Mouse (Mus musculus) kidney, adult 2 months (tissue): Measurements from ENCODE around the gene Gabrr3. TPM values are rescaled to one million over a fixed set of nuclear protein-coding genes. Genes with fewer than 3 reads are reported as not detected.

Source experiments
- DNase-seq: peaks from one replicate; pipeline ENCODE4 v3.0.0; 2021
- H3K27ac ChIP-seq: fragments of 200-500 bp; 2 replicates; pipeline ENCODE4 v1.5.1; 2012; ENCODE audit warnings: low read depth, low read length, control low read depth, inconsistent platforms; ENCODE audit not compliant: insufficient read depth
- H3K27me3 ChIP-seq: fragments of 200-500 bp; replicated peaks from 2 replicates; pipeline ENCODE4 v1.6.1; 2012; ENCODE audit warnings: mild to moderate bottlenecking, moderate library complexity, low read length, inconsistent platforms; ENCODE audit not compliant: control insufficient read depth, insufficient read depth
- H3K36me3 ChIP-seq: fragments of 200-500 bp; 2 replicates; pipeline ENCODE4 v1.6.1; 2012; ENCODE audit warnings: mild to moderate bottlenecking, moderate library complexity, low read length, inconsistent platforms; ENCODE audit not compliant: control insufficient read depth, insufficient read depth
- H3K4me1 ChIP-seq: fragments of 200-500 bp; 2 replicates; pipeline ENCODE4 v1.6.1; 2011; ENCODE audit warnings: low read length; ENCODE audit not compliant: control insufficient read depth, insufficient read depth
- H3K4me3 ChIP-seq: fragments of 200-500 bp; 2 replicates; pipeline ENCODE4 v1.5.1; 2011; ENCODE audit warnings: mild to moderate bottlenecking, low read depth, low read length, control low read depth; ENCODE audit not compliant: insufficient read depth
- CTCF ChIP-seq: fragments of 200-500 bp; conservative IDR thresholded peaks from 2 replicates; pipeline ENCODE4 v1.5.1; 2011; ENCODE audit warnings: low read depth, mild to moderate bottlenecking, control low read depth, low read length, moderate library complexity, mixed read lengths; ENCODE audit not compliant: insufficient read depth, insufficient read length
- POLR2A ChIP-seq: fragments of 200-500 bp; IDR thresholded peaks from one replicate; pipeline ENCODE4 v1.6.1; 2011; ENCODE audit warnings: low read depth, low read length, control low read depth
- WGBS: fragments of 180-500 bp; shearing (Covaris S2); methylation state at CpG from one replicate; pipeline ENCODE4 v1.1.7; 2018; 5-methylcytosine and 5-hydroxymethylcytosine counted together
- polyA plus RNA-seq: library from polyadenylated mRNA; depleted of rRNA; stranded (reverse); fragments of >200 nt; gene quantifications from 2 replicates; pipeline ENCODE4 v1.2.3, GENCODE M21; 2012

Gene Gabrr3
- polyA plus RNA-seq, 1 experiment, result not detected

DNA sequence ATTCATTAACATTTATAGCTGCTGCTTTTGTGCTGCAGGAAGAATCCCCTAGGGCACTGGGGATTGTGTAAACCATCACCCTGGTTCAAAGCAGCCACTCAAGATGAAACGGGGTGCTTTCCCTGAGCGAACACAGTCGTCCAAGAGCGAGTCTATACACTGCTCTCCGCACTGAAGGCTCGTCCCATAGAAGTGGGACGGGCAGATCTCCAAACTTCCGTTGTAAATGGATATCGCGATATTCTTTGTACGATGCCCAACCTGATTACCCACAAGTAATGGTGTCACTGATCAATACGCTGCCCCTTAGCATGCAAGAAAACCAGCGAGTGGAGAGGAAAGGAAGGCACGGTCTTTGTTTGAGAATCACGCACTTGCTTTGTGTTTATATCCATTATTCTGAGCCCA lies 2.2 kb downstream of the Gabrr3 start:
- Histone ChIP-seq H3K36me3 (no peaks in the 10 kb centered on the region), H3K4me1 (no peaks in the 10 kb centered on the region), H3K27ac (no peak overlapping the region), H3K4me3 (no peak overlapping the region), H3K27me3 (no peaks in the 10 kb centered on the region)
- WGBS, result 70% methylated on average over 15 of the region's 15 CpGs
- no peak for DNase-seq
- TF ChIP-seq POLR2A (no peak), CTCF (no peak)

DNA sequence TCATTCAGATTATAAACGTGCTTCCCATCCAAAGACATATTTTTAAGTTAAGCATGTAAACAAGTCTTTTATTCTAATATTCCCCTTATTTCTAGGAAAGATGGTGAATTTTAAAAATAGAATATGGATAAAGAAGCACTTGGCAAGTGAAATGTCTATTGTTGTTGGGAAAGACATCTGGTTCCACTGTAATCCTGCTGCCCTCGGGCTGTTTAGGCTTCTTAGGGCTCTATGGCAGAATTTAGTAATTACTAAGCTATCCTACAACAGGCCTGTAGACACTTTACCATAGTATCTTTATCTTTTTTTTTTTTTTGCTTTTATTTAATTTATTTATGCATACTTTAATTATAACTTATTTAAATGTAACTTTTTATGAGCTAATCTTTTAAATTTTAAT lies 2.7 kb downstream of the Gabrr3 start:
- 74% methylated on average over 2 of the region's 2 CpGs for WGBS
- Histone ChIP-seq H3K4me3 (no peak overlapping the region), H3K27ac (no peak overlapping the region), H3K4me1 (no peaks in the 10 kb centered on the region), H3K27me3 (no peaks in the 10 kb centered on the region), H3K36me3 (no peaks in the 10 kb centered on the region)
- no peak for TF ChIP-seq POLR2A
- no peak for TF ChIP-seq CTCF
- DNase-seq, result no peak

DNA sequence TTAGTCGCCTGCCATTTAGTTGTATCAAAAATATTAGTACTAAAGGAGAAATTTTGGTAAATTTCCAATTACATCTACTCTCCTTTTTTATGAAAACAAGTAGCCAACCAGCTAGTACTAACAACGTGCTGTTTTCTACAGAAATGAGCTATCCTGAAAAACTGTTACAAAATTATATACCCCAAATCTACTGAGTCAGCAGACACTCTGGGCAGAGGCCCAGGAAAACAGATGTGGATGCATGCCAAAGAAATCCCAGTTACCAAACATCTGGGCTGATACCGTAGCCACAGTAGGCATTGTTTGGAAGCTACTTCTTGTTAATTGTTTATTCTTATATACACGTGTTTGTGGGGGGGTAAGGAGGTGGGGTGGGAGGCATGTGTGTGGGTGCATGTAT lies 6.3 kb downstream of the Gabrr3 start:
- Histone ChIP-seq H3K36me3 (no peaks in the 10 kb centered on the region), H3K27ac (no peak overlapping the region), H3K4me3 (no peak overlapping the region), H3K4me1 (no peaks in the 10 kb centered on the region), H3K27me3 (no peaks in the 10 kb centered on the region)
- DNase-seq, result no peak
- TF ChIP-seq POLR2A, result no peak
- TF ChIP-seq CTCF, result no peak
- 51% methylated on average over 4 of the region's 4 CpGs for WGBS

DNA sequence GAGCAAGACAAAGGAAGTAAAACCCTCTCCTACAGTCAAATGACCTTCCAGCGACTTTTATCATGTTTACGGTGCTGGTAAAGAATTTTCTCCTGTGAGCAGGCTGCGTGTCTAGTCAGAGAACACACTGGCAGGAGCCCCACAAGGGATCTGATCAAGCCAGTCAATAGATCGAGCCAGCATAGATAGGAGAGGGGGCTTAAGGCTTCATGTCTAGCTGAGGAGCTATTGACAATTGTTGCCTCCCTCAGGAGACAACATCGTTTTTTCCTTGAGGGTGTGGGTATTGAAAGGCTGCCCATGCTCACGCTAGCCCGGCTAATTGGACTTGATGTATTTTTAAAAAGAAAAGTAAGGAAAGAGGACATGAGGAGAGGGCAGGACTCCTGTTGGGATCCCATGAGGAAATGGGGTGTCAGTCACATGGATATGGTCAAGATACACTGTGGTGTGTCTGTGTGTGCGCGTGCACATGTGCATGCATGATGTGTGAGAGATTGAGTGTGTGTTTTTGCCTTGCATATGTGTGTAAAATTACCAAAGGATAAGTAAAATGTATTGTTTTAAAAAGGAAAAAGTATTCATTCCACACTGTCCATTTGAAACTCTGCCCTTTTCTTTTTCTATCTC lies 13.2 kb downstream of the Gabrr3 start:
- Histone ChIP-seq H3K36me3 (no peaks in the 10 kb centered on the region), H3K27ac (no peak overlapping the region), H3K4me1 (no peaks in the 10 kb centered on the region), H3K27me3 (no peaks in the 10 kb centered on the region), H3K4me3 (no peak overlapping the region)
- DNase-seq, result no peak
- WGBS, result 61% methylated on average over 9 of the region's 9 CpGs
- TF ChIP-seq POLR2A, result no peak
- TF ChIP-seq CTCF, result no peak

DNA sequence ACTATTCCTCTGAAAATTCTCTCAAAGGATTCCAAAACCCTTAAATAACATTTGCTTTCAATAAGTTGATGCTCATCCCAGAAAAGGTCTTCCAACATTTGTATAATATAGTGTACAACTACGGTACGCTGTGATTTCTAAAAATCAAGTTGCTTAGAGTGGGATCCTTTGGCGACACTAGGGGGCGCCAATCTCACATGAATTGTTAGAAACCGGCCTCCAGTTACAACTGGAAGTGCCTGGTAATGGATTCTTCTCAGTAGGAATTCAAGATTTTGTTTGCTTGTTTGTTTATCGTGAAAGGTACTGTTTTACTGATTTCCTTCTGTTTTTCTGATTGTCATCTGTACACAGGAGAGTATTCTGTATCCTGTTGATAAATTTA lies 13.7 kb downstream of the Gabrr3 start:
- peak; percentile 71 for DNase-seq
- H3K4me3 ChIP-seq, result no peak overlapping the region
- TF ChIP-seq CTCF (peak; percentile 70), POLR2A (no peak)
- no peaks in the 10 kb centered on the region for H3K4me1 ChIP-seq
- no peaks in the 10 kb centered on the region for H3K36me3 ChIP-seq
- WGBS, result 4% methylated on average over 6 of the region's 6 CpGs
- H3K27ac ChIP-seq, result no peak overlapping the region
- H3K27me3 ChIP-seq, result no peaks in the 10 kb centered on the region

DNA sequence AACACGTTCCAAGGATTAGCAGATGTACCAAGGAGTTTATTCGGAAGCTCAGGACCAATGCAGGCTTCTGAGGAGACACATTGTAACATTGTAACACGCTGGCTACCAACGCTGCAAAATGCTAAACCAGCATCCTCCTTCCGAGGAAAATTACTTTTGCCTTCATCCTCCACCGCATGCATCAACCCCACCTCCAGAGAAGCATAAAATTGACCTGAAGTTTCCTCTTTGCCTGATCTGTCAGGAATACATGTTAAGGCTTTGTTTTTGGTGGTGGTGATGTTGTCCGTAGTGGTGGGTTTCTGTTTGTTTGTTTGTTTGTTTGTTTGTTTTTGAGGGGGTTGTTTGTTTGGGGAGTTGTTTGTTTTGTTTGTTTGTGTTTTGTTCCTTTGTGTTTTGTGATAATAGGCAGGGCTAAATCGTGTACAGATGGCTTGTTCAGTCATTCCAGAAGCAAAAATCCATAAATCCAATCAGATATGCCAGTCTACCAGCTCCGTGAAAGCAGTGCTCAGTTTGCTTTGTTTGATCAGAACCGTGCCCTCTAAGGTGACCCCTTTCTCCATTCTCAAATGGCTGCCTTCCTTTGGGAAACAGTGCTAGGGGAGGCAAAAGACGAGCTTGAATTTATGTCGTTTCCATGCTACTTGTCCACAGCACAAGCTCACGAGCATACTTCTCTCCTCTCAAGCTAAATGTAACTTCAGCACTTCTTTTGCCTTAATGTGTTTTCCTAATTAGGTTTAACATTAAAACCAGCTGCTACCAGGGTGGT lies 14.6 kb downstream of the Gabrr3 start:
- TF ChIP-seq POLR2A (no peak), CTCF (no peak)
- no peaks in the 10 kb centered on the region for H3K27me3 ChIP-seq
- WGBS, result 44% methylated on average over 13 of the region's 13 CpGs
- H3K4me3 ChIP-seq, result no peak overlapping the region
- H3K4me1 ChIP-seq, result no peaks in the 10 kb centered on the region
- no peak for DNase-seq
- H3K36me3 ChIP-seq, result no peaks in the 10 kb centered on the region
- no peak overlapping the region for H3K27ac ChIP-seq

DNA sequence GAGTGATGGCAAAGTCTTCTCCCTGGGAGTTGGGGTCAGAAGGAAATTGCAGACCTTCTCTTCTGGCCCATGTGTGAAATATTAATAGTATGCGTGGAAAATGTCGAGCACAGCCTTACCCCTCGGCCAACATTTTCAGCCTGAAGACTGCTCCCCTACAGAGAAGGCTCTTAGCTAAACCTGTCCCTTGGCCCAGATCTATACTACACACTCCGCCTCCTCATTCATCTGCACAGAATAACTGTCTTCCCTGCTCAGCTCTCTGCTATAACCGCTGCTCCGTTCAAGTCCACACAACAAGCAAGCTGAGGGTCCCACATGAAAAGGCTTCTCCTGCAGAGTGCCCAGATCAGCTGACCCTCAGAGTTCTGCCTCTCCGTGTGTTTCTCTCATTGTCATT lies 20.8 kb downstream of the Gabrr3 start:
- no peaks in the 10 kb centered on the region for H3K27me3 ChIP-seq
- 77% methylated on average over 7 of the region's 7 CpGs for WGBS
- no peak for DNase-seq
- H3K36me3 ChIP-seq, result no peaks in the 10 kb centered on the region
- TF ChIP-seq CTCF, result no peak
- TF ChIP-seq POLR2A, result no peak
- H3K4me1 ChIP-seq, result no peaks in the 10 kb centered on the region
- H3K4me3 ChIP-seq, result no peak overlapping the region
- no peak overlapping the region for H3K27ac ChIP-seq

DNA sequence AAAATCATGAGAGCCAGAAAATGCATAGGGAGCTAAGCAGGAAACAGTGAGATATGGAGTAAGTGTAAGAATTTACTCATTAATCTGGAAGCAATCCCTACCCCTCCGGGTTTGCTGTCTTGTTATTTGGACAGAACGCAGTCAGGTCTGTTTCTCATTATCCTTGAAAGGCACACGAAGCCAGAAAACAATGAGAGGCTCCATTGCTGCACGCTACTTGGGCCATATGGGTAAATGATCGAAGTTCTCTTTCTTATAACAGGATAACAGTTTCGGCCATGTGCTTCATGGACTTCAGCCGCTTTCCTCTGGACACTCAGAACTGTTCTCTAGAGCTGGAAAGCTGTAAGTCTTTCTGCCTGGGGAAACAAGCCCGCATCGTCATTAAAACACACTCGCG lies 26.0 kb downstream of the Gabrr3 start:
- no peak for DNase-seq
- WGBS, result 81% methylated on average over 11 of the region's 11 CpGs
- TF ChIP-seq CTCF (no peak), POLR2A (no peak)
- H3K4me3 ChIP-seq, result no peak overlapping the region
- H3K36me3 ChIP-seq, result no peaks in the 10 kb centered on the region
- no peaks in the 10 kb centered on the region for H3K4me1 ChIP-seq
- H3K27me3 ChIP-seq, result no peaks in the 10 kb centered on the region; the same call in 1 of the 2 replicates
- H3K27ac ChIP-seq, result no peak overlapping the region
